Mouse (Mus musculus): ENCODE results near the gene Abhd16a. TPM values are rescaled to one million over a fixed set of nuclear protein-coding genes. Genes with fewer than 3 reads are reported as not detected.

Abhd16a gene
- polyA plus RNA-seq, 2 experiments, result 78.0 to 98.6 TPM

DNA sequence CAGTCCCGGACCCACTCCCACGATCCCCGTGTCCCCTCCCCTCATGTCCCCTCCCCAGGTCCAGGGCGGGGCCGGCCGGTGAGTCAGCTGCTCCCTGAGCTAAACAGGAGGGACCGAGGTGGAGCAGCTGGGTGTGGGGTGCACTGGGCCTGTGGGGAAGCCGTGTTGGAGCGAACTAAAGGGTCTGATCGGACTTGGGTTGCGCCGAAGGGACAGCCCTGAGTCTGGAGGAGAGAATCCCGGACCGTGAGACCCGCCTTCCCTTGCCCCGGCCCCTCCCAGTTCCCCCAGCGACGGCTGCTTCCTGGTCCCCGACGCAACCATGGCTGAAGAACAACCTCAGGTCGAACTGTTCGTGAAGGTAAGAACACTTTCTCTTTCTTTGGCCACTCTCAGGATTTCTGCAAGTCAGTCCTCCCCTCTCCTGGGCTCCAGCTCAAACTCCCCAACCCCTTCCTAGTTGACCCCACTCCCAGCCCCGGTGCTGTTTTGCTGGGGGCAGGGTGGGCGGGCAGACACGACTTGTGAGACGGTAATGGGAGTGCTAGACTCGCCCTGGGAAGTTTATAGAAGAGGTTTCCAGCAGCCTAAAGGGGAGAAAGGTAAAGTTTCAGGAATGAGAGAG, 38.8 kb upstream of the Abhd16a start:
- no peaks in the 10 kb centered on the region for H3K9me3 ChIP-seq (ENCODE audit: control insufficient read depth, low read length)
- no peaks in the 10 kb centered on the region for H3K27me3 ChIP-seq (ENCODE audit: control insufficient read depth, insufficient read depth, low read length)
- WGBS, result 3% methylated on average over 22 of the region's 27 CpGs
- DNase-seq (ENCODE audit: low spot score), result peak; percentile 67
- peaks cover 32% of the 10 kb centered on the region for H3K36me3 ChIP-seq (ENCODE audit: control insufficient read depth, insufficient read depth, low read length)
- peaks cover 41% of the 10 kb centered on the region for H3K4me1 ChIP-seq (ENCODE audit: control insufficient read depth, insufficient read depth, low read length)
- TF ChIP-seq POLR2A (IDR thresholded peaks at IDR 0.05; ENCODE audit: borderline replicate concordance, extremely low read depth, insufficient read depth, insufficient read length), result no peak
- H3K27ac ChIP-seq (replicated peaks; ENCODE audit: low read depth, low read length), result peak overlapping the region; percentile 97
- ATAC-seq (ENCODE audit: low FRiP score, low read depth), result 0 out of 2 replicates have a peak, but pooled peaks have one; percentile 3
- peak overlapping the region; percentile 91 for H3K4me2 ChIP-seq (replicated peaks; ENCODE audit: low read depth, low read length, severe bottlenecking)
- H3K4me3 ChIP-seq (replicated peaks; ENCODE audit: low read length), result peak overlapping the region; percentile 63
- peak overlapping the region; percentile 79 for H3K9ac ChIP-seq (ENCODE audit: low read depth, low read length, severe bottlenecking)

- 2% methylated on average over 20 of the region's 21 CpGs for WGBS
- DNase-seq (ENCODE audit: low spot score) (peak; percentile 86), ATAC-seq (ENCODE audit: low FRiP score, low read depth) (peak; percentile 34)
- peaks cover 44% of the 10 kb centered on the region for H3K36me3 ChIP-seq (ENCODE audit: control insufficient read depth, insufficient read depth, low read length)
- H3K27me3 ChIP-seq (ENCODE audit: control insufficient read depth, insufficient read depth, low read length), result no peaks in the 10 kb centered on the region
- no peaks in the 10 kb centered on the region for H3K9me3 ChIP-seq (ENCODE audit: control insufficient read depth, low read length)
- H3K27ac ChIP-seq (replicated peaks; ENCODE audit: low read depth, low read length), result peak overlapping the region; percentile 89
- H3K4me2 ChIP-seq (replicated peaks; ENCODE audit: low read depth, low read length, severe bottlenecking), result peak overlapping the region; percentile 91
- no peak for TF ChIP-seq POLR2A (IDR thresholded peaks at IDR 0.05; ENCODE audit: borderline replicate concordance, extremely low read depth, insufficient read depth, insufficient read length)
- H3K4me1 ChIP-seq (ENCODE audit: control insufficient read depth, insufficient read depth, low read length), result peaks cover 36% of the 10 kb centered on the region
- H3K4me3 ChIP-seq (replicated peaks; ENCODE audit: low read length), result peak overlapping the region; percentile 63
- H3K9ac ChIP-seq (ENCODE audit: low read depth, low read length, severe bottlenecking), result peak overlapping the region; percentile 79
Measured at GRCm38 (mm10) chr17:35051156-35052086, 37.6 kb upstream of the Abhd16a start.

DNA sequence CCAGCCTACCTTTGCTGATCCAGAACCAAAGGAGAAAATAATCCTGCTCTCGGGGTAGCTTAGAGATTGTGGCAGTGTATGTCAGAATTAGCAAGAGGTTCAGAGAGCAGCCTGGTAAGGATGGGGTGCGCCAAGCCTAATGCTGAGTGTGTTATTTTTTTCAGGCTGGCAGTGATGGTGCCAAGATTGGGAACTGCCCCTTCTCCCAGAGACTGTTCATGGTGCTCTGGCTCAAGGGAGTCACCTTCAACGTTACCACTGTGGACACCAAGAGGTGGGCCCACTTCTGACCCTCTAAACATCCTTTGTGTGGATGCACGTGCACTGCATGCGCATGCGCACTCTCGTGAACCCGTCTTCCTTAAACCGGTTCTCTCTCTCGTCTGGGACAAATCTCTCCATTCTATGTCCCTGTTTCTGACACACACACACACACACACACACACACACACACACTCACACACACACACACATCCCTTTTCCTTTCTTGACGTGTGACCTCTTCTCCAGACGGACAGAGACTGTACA, 36.7 kb upstream of the Abhd16a start:
- no peaks in the 10 kb centered on the region for H3K9me3 ChIP-seq (ENCODE audit: control insufficient read depth, low read length)
- no peak for ATAC-seq (ENCODE audit: low FRiP score, low read depth)
- WGBS, result 86% methylated on average over 12 of the region's 12 CpGs

GRCm38 (mm10) chr17:35055691-35056495, 33.2 kb upstream of the Abhd16a start:
- Histone ChIP-seq H3K27ac (replicated peaks; ENCODE audit: low read depth, low read length) (no peak overlapping the region), H3K9me3 (ENCODE audit: control insufficient read depth, low read length) (no peaks in the 10 kb centered on the region), H3K36me3 (ENCODE audit: control insufficient read depth, insufficient read depth, low read length) (peaks cover 67% of the 10 kb centered on the region), H3K4me3 (replicated peaks; ENCODE audit: low read length) (no peak overlapping the region), H3K9ac (ENCODE audit: low read depth, low read length, severe bottlenecking) (no peak overlapping the region), H3K4me2 (replicated peaks; ENCODE audit: low read depth, low read length, severe bottlenecking) (no peak overlapping the region), H3K4me1 (ENCODE audit: control insufficient read depth, insufficient read depth, low read length) (peaks cover 19% of the 10 kb centered on the region), H3K27me3 (ENCODE audit: control insufficient read depth, insufficient read depth, low read length) (no peaks in the 10 kb centered on the region)
- DNase-seq (ENCODE audit: low spot score) (no peak), ATAC-seq (ENCODE audit: low FRiP score, low read depth) (no peak)
- no peak for TF ChIP-seq POLR2A (IDR thresholded peaks at IDR 0.05; ENCODE audit: borderline replicate concordance, extremely low read depth, insufficient read depth, insufficient read length)
- 92% methylated on average over 7 of the region's 7 CpGs for WGBS

More for the DNA sequence above, 36.7 kb upstream of the Abhd16a start:
- H3K9ac ChIP-seq (ENCODE audit: low read depth, low read length, severe bottlenecking), result peak overlapping the region; percentile 79
- H3K4me3 ChIP-seq (replicated peaks; ENCODE audit: low read length), result peak overlapping the region; percentile 63
- no peaks in the 10 kb centered on the region for H3K27me3 ChIP-seq (ENCODE audit: control insufficient read depth, insufficient read depth, low read length)
- H3K27ac ChIP-seq (replicated peaks; ENCODE audit: low read depth, low read length), result peak overlapping the region; percentile 89; the same call in 1 of the 2 replicates
- DNase-seq (ENCODE audit: low spot score), result no peak
- no peak for TF ChIP-seq POLR2A (IDR thresholded peaks at IDR 0.05; ENCODE audit: borderline replicate concordance, extremely low read depth, insufficient read depth, insufficient read length)
- peaks cover 50% of the 10 kb centered on the region for H3K36me3 ChIP-seq (ENCODE audit: control insufficient read depth, insufficient read depth, low read length)
- H3K4me2 ChIP-seq (replicated peaks; ENCODE audit: low read depth, low read length, severe bottlenecking), result peak overlapping the region; percentile 91
- peaks cover 32% of the 10 kb centered on the region for H3K4me1 ChIP-seq (ENCODE audit: control insufficient read depth, insufficient read depth, low read length)

Measured in limb, embryonic 14.5 days (tissue).